Mouse (Mus musculus): ENCODE measurements at regions not wholly inside any gene's neighbourhood (a gene's known extent, or its start where the extent isn't known, plus 50 kb on each side); places are given as distances from the start of the nearest gene placed in this dataset.
A peak's percentile ranks its signal among the peaks of the same experiment; 100 is the strongest.

DNA sequence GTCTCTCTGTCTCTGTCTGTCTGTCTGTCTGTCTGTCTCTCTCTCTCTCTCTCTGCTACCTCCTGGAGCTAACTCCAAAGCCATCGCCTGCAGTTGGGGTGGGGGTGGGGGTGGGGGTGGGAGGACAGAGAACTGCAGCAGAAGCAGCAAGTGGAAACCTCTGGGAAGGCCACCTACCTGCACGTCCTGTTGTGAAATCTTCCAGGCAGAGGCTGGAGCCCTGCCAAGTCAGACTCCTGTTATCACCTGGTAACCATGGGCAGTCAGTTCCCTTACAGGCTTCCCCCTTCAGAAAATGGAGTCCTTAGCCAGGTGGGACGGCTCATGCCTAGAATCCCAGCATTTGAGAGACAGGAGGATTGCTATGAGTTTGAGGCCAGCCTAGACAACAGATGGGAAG is 361.8 kb downstream of the Bcor start:
- peaks cover 5% of the 10 kb centered on the region for H3K4me1 ChIP-seq (ENCODE audit: control insufficient read depth, insufficient read depth, low read length)
- H3K9ac ChIP-seq (ENCODE audit: low read length), result no peak overlapping the region
- 31% methylated on average over 3 of the region's 3 CpGs for WGBS
- ATAC-seq (ENCODE audit: insufficient number of reproducible peaks, low FRiP score, low TSS enrichment, low read depth), result no peak
- H3K27ac ChIP-seq (replicated peaks; ENCODE audit: low read depth, low read length), result no peak overlapping the region
- peaks cover 4% of the 10 kb centered on the region for H3K27me3 ChIP-seq (ENCODE audit: control insufficient read depth, insufficient read depth, low read length)
- H3K36me3 ChIP-seq (ENCODE audit: control insufficient read depth, insufficient read depth, low read length), result no peaks in the 10 kb centered on the region
- no peak overlapping the region for H3K4me3 ChIP-seq (ENCODE audit: low read depth, low read length)
- no peak overlapping the region for H3K4me2 ChIP-seq (ENCODE audit: low read depth, severe bottlenecking)
- H3K9me3 ChIP-seq (ENCODE audit: control insufficient read depth, low read length), result no peaks in the 10 kb centered on the region
- DNase-seq (ENCODE audit: low spot score), result no peak

DNA sequence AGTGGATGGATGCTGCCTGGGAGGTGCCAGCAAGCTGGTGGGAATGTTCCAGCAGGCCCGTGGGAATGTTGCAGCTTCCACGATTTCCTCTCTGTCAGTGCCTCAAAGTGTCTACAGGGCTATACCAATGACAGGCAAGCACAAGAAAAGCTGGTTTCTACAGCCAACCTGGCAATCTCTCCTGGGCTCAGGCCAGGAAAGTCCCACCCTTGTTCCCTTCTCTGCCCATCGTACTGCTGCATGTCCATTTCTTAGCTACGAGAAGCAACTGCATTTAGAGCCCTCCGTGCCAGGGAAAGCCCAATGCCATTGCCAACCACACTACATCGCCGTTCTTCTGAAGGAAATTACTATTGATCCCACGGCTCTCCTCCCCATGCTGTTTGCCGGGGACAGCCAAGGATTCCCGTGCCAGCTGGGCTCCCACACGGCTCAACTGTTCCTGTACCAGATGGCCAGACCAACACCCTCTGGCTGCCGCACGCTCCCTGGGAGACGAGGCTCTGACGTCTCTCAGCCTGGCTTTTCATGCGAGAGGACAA is 359.7 kb downstream of the Bcor start:
- no peak for DNase-seq (ENCODE audit: low spot score)
- Histone ChIP-seq H3K27ac (replicated peaks; ENCODE audit: low read depth, low read length) (no peak overlapping the region), H3K36me3 (ENCODE audit: control insufficient read depth, insufficient read depth, low read length) (no peaks in the 10 kb centered on the region), H3K4me3 (ENCODE audit: low read depth, low read length) (no peak overlapping the region), H3K4me2 (ENCODE audit: low read depth, severe bottlenecking) (no peak overlapping the region), H3K9me3 (ENCODE audit: control insufficient read depth, low read length) (no peaks in the 10 kb centered on the region), H3K4me1 (ENCODE audit: control insufficient read depth, insufficient read depth, low read length) (peaks cover 6% of the 10 kb centered on the region), H3K27me3 (ENCODE audit: control insufficient read depth, insufficient read depth, low read length) (peaks cover 12% of the 10 kb centered on the region), H3K9ac (ENCODE audit: low read length) (no peak overlapping the region)
- no peak for ATAC-seq (ENCODE audit: insufficient number of reproducible peaks, low FRiP score, low TSS enrichment, low read depth)
- WGBS, result 70% methylated on average over 16 of the region's 16 CpGs

DNA sequence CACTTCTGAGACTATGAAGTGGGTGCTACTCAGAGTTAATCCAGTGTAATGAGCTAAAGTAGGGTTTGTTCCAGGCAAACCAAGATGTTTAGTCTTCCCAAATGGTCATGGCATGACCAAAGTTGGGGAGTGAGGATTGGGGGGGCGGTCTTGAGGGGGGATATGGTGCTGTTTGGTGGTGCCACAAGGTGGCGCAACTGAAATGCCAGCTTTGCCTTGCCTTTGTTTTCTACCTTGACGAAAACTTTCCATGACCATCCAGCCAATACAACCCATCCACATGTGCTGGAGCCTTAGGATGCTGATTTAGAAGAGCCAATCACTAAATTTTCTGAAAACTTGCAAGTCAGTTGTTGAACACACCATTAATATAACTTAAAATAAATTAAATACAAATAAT is 358.9 kb downstream of the Bcor start:
- Histone ChIP-seq H3K27ac (replicated peaks; ENCODE audit: low read depth, low read length) (no peak overlapping the region), H3K27me3 (ENCODE audit: control insufficient read depth, insufficient read depth, low read length) (peaks cover 15% of the 10 kb centered on the region), H3K9me3 (ENCODE audit: control insufficient read depth, low read length) (no peaks in the 10 kb centered on the region), H3K4me1 (ENCODE audit: control insufficient read depth, insufficient read depth, low read length) (peaks cover 6% of the 10 kb centered on the region), H3K4me2 (ENCODE audit: low read depth, severe bottlenecking) (no peak overlapping the region), H3K4me3 (ENCODE audit: low read depth, low read length) (no peak overlapping the region), H3K9ac (ENCODE audit: low read length) (no peak overlapping the region), H3K36me3 (ENCODE audit: control insufficient read depth, insufficient read depth, low read length) (no peaks in the 10 kb centered on the region)
- 64% methylated on average over 3 of the region's 3 CpGs for WGBS
- ATAC-seq (ENCODE audit: insufficient number of reproducible peaks, low FRiP score, low TSS enrichment, low read depth) (no peak), DNase-seq (ENCODE audit: low spot score) (no peak)

DNA sequence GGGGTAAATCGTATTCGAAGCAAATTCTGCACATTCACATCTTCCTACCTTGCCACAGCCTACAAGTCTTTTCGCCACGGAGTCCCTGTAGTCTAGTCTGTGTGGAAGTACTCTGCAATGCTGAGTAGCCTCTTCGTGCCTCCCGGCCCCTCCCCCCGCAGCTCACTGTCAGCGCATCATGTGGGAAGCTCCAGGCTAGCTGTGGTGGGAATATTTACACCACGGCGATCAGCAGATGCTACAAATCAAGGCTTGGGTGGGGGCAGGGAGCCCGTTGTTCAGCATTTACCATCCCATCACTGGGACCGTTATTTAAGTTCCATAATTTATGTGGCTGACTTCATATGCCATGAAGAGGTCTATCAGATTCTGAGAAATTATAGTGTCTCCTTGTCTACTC is 358.5 kb downstream of the Bcor start:
- Histone ChIP-seq H3K27me3 (ENCODE audit: control insufficient read depth, insufficient read depth, low read length) (peaks cover 18% of the 10 kb centered on the region), H3K4me1 (ENCODE audit: control insufficient read depth, insufficient read depth, low read length) (peaks cover 8% of the 10 kb centered on the region), H3K4me3 (ENCODE audit: low read depth, low read length) (no peak overlapping the region), H3K27ac (replicated peaks; ENCODE audit: low read depth, low read length) (no peak overlapping the region), H3K36me3 (ENCODE audit: control insufficient read depth, insufficient read depth, low read length) (no peaks in the 10 kb centered on the region), H3K9ac (ENCODE audit: low read length) (no peak overlapping the region), H3K9me3 (ENCODE audit: control insufficient read depth, low read length) (no peaks in the 10 kb centered on the region), H3K4me2 (ENCODE audit: low read depth, severe bottlenecking) (no peak overlapping the region)
- DNase-seq (ENCODE audit: low spot score) (no peak), ATAC-seq (ENCODE audit: insufficient number of reproducible peaks, low FRiP score, low TSS enrichment, low read depth) (no peak)
- WGBS, result 56% methylated on average over 12 of the region's 12 CpGs

DNA sequence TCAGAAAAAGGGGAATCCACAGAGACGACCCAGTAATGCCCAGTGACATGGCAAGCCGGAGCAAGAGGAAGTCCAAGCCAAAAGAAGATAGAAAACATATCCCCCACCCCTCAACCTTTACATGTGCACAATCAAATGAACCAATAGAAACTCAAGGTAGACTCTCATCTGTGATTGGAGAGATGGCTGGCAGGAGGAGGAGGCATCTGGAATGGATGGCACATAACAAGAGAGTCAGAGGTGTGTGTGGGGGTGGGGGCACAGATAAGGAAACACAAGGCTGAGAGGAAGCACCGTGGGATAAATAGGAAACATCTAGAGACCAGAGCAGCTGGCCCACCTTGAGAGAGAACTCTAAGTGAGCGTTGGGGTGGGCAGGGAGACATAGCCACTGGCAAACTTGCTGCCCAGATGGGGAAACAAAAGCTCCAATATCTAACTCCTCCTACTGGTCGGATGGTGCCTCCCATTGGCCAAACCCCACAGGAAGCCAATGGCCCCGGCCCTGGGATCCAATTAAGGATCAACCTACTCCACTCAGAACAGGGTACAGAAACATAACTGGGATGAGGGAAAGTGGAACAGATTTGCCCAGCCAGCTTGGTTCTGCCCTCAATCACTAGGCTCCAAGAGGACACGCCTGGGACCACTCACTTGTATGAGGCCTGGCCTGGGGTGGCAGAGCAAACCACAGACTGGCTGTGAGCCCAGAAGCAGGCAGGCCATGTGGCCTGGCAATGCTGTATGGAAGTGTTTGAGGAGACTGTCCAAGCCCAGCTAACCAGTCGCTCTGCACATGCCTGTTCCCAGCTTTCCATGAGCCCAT is 357.9 kb downstream of the Bcor start:
- peaks cover 10% of the 10 kb centered on the region for H3K4me1 ChIP-seq (ENCODE audit: control insufficient read depth, insufficient read depth, low read length)
- H3K9me3 ChIP-seq (ENCODE audit: control insufficient read depth, low read length), result no peaks in the 10 kb centered on the region
- ATAC-seq (ENCODE audit: insufficient number of reproducible peaks, low FRiP score, low TSS enrichment, low read depth), result no peak
- 51% methylated on average over 8 of the region's 8 CpGs for WGBS
- no peak overlapping the region for H3K27ac ChIP-seq (replicated peaks; ENCODE audit: low read depth, low read length)
- DNase-seq (ENCODE audit: low spot score), result no peak
- no peaks in the 10 kb centered on the region for H3K36me3 ChIP-seq (ENCODE audit: control insufficient read depth, insufficient read depth, low read length)
- H3K4me2 ChIP-seq (ENCODE audit: low read depth, severe bottlenecking), result no peak overlapping the region
- H3K4me3 ChIP-seq (ENCODE audit: low read depth, low read length), result no peak overlapping the region
- peaks cover 25% of the 10 kb centered on the region for H3K27me3 ChIP-seq (ENCODE audit: control insufficient read depth, insufficient read depth, low read length)
- no peak overlapping the region for H3K9ac ChIP-seq (ENCODE audit: low read length)

DNA sequence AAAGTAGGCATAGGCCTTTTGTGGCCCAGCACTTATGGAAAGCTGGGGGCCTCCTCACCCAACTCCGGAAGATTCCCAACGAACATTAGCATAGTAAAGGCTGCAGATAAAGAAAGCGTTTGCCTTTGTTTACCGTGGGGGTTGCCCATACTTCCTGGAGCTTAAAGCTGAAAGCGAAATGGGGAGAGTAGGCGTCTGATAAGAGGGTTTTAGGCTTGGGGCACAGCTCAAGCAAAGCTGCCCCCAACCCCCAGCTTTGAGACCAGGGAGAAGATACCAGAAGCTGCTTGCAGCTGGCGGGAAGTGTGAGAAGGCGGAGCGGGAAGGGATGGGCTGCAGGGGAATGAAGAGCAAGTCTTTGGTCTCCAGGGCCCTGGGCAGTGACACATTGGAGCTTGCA is 356.9 kb downstream of the Bcor start:
- 17% methylated on average over 9 of the region's 9 CpGs for WGBS
- H3K27ac ChIP-seq (replicated peaks; ENCODE audit: low read depth, low read length), result no peak overlapping the region

DNA sequence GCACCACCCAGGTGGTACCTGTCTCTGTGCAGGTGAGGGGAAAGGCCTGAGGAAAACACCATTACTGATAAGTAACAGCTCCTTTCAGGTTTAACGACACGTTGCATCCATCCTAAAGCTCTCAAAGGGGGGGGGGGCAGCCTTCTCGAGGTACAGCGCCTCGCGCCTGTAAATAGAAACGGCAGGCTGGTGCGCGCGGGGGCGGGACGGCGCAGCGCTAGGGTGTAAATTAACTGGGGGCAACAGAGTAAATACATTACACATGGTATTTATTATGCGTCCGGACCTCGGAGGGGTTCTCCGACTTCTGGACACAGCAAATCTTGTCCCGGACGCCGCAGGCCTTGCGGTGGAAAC is 353.3 kb downstream of the Bcor start:
- peak overlapping the region; percentile 49 for H3K4me2 ChIP-seq (ENCODE audit: low read depth, severe bottlenecking)
- no peak; the same call in 1 of the 2 replicates for ATAC-seq (ENCODE audit: insufficient number of reproducible peaks, low FRiP score, low TSS enrichment, low read depth)
- H3K36me3 ChIP-seq (ENCODE audit: control insufficient read depth, insufficient read depth, low read length), result no peaks in the 10 kb centered on the region
- H3K27ac ChIP-seq (replicated peaks; ENCODE audit: low read depth, low read length), result peak overlapping the region; percentile 68
- peak overlapping the region; percentile 33 for H3K4me3 ChIP-seq (ENCODE audit: low read depth, low read length)
- H3K9ac ChIP-seq (ENCODE audit: low read length), result peak overlapping the region; percentile 53
- 5% methylated on average over 21 of the region's 22 CpGs for WGBS
- no peaks in the 10 kb centered on the region for H3K9me3 ChIP-seq (ENCODE audit: control insufficient read depth, low read length)
- H3K27me3 ChIP-seq (ENCODE audit: control insufficient read depth, insufficient read depth, low read length), result peaks cover 37% of the 10 kb centered on the region
- H3K4me1 ChIP-seq (ENCODE audit: control insufficient read depth, insufficient read depth, low read length), result peaks cover 12% of the 10 kb centered on the region
- DNase-seq (ENCODE audit: low spot score), result no peak

More for the DNA sequence above, 356.9 kb downstream of the Bcor start:
- DNase-seq (ENCODE audit: low spot score) (no peak), ATAC-seq (ENCODE audit: insufficient number of reproducible peaks, low FRiP score, low TSS enrichment, low read depth) (no peak)
- Histone ChIP-seq H3K9ac (ENCODE audit: low read length) (no peak overlapping the region), H3K9me3 (ENCODE audit: control insufficient read depth, low read length) (no peaks in the 10 kb centered on the region), H3K36me3 (ENCODE audit: control insufficient read depth, insufficient read depth, low read length) (no peaks in the 10 kb centered on the region), H3K4me3 (ENCODE audit: low read depth, low read length) (no peak overlapping the region), H3K27me3 (ENCODE audit: control insufficient read depth, insufficient read depth, low read length) (peaks cover 33% of the 10 kb centered on the region), H3K4me2 (ENCODE audit: low read depth, severe bottlenecking) (no peak overlapping the region), H3K4me1 (ENCODE audit: control insufficient read depth, insufficient read depth, low read length) (peaks cover 10% of the 10 kb centered on the region)

DNA sequence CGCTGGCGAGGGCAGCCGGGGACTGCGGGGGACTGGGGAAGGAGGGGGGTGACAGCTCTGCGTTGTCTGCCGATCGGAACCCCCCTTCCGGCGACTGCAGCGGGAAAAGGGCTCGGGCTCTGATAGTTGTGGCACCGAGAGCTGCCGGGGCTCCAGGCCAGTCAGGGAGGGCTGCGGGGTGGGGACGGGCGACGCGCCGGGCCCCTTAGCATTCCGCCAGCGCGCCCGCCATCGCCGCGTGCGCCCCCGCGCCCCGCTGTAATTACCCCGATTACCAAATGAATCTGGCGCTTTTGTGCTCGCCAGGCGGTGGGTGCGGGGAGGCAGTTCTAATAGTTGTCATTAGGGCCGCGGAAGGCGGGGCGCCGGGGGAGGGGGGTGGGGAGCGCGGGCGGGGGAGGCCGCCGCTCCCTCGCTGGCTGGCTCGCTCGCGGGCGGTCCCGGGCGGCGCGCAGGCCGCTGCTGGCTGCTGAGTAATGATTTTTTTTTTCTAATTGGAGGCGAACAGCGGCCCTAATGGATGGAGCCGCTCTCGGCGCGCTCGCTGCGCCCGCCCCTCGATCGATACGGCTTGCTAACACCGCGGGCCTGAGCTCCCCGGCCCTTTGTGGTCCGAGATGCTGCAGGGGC is 352.8 kb downstream of the Bcor start:
- H3K9me3 ChIP-seq (ENCODE audit: control insufficient read depth, low read length), result no peaks in the 10 kb centered on the region
- ATAC-seq (ENCODE audit: insufficient number of reproducible peaks, low FRiP score, low TSS enrichment, low read depth) (peak; percentile 56; the same call in 1 of the 2 replicates), DNase-seq (ENCODE audit: low spot score) (peak; percentile 62)
- H3K36me3 ChIP-seq (ENCODE audit: control insufficient read depth, insufficient read depth, low read length), result no peaks in the 10 kb centered on the region
- H3K4me3 ChIP-seq (ENCODE audit: low read depth, low read length), result peak overlapping the region; percentile 33
- WGBS, result 5% methylated on average over 43 of the region's 71 CpGs
- peaks cover 12% of the 10 kb centered on the region for H3K4me1 ChIP-seq (ENCODE audit: control insufficient read depth, insufficient read depth, low read length)
- H3K4me2 ChIP-seq (ENCODE audit: low read depth, severe bottlenecking), result peak overlapping the region; percentile 49
- peak overlapping the region; percentile 53 for H3K9ac ChIP-seq (ENCODE audit: low read length)
- H3K27ac ChIP-seq (replicated peaks; ENCODE audit: low read depth, low read length), result peak overlapping the region; percentile 68
- H3K27me3 ChIP-seq (ENCODE audit: control insufficient read depth, insufficient read depth, low read length), result peaks cover 37% of the 10 kb centered on the region
